Mouse (Mus musculus): ENCODE results near the gene Caps2. TPM values are rescaled to one million over a fixed set of nuclear protein-coding genes. Genes with fewer than 3 reads are reported as not detected.

The Caps2 gene
- not detected for total RNA-seq (2023)

GRCm38 (mm10) chr10:112163168-112163766 lies at the start of gene Caps2:
Gene Caps2, plus strand, starts transcription at chr10:112163621.

GRCm38 (mm10) chr10:112159882-112160560 lies 3.4 kb upstream of the Caps2 start, which contains the start of gene Glipr1l3:
Gene Glipr1l3, minus strand, starts transcription at chr10:112160327.

Other genes with a start within 250 kb of the Caps2 start
- gene Krr1, start 191.0 kb upstream of the Caps2 start, total RNA-seq (2023), result 50.1 TPM
- gene Glipr1, start 161.0 kb upstream of the Caps2 start, total RNA-seq (2023), result 51.4 TPM
- gene Glipr1l1, start 103.4 kb upstream of the Caps2 start, total RNA-seq (2023), result not detected
- gene Glipr1l2, start 80.3 kb upstream of the Caps2 start, total RNA-seq (2023), result not detected
- gene Glipr1l3, start 3.3 kb upstream of the Caps2 start, total RNA-seq (2023), result not detected
- not detected for gene Kcnc2, start 107.5 kb downstream of the Caps2 start, total RNA-seq (2023)

All from CD8-positive naive resting alpha-beta T cell, adult 57 days (primary cell).